Mouse (Mus musculus) kidney, postnatal 10 days (tissue): Measurements from ENCODE around the gene Egf.

Experiments
- DNase-seq: peaks from one replicate; pipeline ENCODE4 v3.0.0; 2021; ENCODE audit warnings: mixed read lengths

The Egf gene

DNA sequence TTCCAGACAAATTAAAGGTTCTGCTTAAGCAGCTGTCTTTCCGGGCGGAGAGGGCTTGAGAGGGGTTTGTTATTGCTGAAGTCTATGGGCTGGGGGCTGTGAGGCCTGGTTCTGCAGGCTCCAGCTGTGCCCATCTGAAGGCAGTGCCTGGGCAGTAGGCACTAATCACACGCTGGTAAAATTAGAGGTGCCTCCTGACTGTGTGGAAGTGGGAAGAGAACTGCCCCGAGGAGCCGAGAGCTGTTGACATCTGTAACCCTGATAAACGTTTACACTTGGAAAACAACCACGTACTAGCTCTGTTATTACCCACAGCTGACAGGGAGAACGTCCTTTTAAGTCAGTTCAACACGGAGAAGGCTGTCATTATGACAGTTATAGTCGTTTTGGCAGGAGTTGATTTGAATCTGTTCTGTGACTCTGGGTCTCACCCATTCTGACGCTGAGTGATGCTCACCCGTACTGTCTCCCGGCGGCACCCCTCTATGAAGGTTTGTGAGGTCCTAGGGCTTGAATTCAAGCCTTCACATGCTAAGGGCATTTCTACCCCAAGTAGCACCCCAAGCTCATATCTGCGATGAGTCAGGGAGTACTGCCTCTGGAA, 40.5 kb downstream of the Egf start:
- no peak for DNase-seq

DNA sequence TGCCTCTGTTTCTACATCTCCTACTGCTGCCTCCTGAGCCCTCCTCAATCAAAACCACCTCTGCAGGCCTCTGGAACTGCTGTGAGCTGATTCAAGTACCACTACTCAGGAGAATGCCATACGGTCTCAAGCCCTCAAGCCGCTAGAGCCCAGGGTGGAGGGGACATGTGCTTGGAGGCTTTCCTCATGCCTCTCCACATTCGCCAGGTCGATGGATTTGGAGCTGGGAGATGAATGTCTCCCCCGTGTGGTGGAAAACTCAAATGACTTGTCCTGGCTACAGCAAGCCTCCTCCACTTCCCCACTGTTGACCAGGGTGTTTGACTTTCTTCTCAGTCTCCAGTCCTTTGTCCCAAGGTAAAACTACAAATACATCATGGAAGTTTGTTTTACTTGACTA, 47.0 kb downstream of the Egf start:
- peak; percentile 72 for DNase-seq

DNA sequence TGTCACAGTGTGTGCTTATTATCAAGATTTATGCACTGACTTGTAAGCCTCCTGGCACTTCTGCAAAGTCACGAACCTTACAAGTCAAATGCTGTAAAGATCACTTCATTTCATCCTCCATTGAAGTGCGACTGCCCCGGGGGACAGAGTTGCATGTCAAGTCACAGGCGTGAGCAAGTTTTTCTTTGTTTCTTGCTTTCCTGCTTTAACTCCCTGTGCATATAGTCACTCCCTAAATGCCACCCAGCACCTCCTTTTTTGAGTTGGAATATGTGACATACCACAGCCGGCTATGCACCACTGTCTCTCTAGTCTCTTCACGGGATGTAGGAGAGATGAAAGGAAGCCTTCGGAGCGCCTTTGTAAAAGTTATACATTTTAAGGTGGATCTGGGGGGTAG, 56.2 kb downstream of the Egf start:
- no peak for DNase-seq

DNA sequence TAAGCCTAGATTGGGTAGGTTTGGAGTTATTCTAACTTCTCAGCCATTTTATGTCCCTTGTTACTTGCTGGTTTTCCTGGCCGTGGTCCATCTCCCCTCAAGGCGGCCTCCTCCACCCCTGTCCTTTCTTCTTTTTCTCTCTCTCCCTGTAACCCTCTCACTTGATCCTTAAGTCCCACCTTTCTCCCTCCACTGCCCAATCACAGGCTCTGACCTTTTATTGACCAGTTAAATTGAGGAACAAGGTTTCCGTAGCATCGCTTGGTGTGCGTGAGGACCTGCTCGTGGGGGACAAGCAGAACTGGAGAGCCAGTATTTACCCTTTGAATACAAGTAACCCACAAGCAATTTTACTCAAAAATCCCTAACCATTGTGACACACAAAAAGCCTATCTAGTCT, 56.8 kb downstream of the Egf start:
- DNase-seq, result no peak

DNA sequence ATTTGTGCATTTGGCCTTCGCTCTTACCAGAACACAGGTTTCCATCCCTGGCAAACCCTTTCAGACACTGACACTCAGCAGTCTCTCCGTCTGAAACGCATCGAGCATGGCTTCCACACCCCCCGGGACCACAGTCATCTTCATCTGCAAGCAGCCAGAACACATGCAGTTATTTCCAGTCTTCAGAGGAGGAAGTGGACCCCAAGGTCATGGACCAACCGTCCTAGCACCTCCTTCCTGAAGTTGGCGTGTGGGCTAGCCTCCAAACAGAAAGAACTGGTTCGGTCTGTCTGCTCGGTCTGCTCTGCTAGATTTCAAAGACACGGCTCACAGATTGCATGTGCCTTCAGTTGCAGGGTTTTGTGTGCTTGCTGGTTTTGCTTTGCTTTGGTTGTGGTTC, 57.4 kb downstream of the Egf start:
- no peak for DNase-seq

DNA sequence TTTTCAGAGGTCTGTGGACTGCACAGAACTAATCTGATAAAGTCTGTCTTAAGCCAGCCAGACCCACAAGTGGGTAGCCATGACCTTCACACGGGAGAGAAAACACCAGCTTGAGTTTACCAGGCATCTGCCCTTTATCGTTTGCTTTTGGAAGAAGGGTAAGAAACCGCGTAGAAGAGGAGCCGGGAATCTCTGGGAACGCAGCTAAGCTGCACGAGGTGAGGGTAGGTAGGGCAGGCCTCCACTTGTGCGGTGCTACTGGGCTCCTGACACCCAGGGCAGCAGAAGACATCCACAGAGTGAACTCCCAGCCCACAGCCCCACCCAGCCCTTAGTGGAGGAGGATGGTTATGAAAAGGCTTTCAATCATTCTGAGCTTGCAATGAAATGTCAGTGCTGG, 59.2 kb downstream of the Egf start:
- no peak for DNase-seq

DNA sequence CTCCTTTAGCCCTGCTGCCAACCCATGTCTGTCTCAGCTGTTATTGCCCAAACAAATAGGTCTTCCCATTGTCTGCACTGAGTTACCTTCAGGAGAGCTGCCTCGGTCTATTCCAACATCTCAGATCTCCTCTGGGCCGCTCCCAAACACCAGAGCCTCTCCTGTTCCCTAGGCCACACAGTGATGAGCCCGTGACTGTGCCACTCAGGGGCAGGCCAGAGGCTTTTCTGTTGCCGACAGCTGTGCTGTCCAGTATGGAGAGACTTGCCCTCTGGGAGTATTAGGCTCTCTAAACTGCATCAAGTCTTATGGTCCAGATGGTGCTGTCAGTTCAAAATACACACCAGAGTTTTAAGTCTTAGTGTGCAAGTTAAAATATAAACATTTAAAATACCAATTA, 61.5 kb downstream of the Egf start:
- no peak for DNase-seq

DNA sequence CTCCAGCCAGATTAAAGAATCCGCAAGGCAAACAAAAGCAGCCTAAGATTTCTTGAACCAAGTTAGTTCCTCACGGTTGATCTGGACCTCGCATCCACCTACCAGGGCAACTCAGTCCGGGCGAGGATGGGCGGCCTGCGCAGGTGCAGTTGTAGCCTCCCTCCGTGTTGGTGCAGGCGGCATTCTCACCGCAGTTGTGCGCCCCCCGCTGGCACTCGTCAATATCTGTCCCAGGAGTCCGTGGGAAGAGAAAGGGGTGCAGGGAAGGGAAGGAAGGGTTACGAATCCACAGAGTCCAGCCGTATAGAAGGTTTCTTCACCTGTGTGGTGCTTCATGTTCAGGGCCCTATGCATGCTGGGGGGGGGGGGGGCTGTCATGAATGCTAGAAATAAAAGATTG, 62.3 kb downstream of the Egf start:
- DNase-seq, result no peak

DNA sequence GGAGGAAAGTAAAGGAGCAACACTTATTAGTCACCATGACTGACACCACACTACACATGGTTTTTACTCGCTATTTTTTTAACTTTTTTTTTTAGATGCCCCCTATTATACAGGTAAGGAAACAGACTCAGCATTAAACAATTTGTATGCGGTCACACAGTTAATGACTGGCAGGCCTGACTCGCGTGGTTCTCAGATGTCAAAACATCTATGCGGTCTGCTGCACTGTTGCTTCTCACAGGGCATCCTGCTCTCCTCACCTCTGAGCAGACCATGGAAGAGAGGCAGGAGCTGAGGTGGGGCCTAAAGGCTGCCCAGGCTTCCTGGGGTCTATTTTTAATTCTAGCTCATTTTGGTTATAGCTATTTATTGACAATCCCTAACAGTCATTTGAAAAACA, 67.7 kb downstream of the Egf start:
- DNase-seq, result no peak

DNA sequence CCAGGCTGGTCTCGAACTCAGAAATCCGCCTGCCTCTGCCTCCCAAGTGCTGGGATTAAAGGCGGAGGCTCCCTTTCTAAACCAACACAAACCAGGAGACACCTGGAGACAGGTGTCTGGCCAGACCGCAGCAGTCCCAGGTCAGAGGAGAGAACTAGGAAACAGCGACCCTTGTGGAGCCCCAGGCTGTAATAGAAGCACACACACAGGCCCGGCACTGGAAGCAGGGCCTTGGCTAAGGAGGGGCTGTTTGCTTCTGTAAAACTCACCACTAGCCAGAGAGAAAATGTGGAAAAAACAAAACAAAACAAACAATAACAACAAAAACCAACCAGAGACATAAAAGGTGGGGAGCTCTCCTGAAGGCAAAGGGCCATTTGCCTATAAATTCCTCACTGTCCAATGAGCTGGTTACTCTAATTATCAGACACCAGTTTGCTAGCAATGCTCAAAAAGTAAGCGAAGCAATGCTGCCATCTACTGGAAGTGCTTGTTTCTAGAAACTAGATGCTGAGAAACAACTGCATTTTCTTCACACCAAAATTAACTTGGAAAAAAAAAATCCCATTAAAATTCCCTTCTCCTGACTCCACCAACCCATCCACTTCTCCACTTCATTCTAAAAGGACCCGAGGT, 68.3 kb downstream of the Egf start:
- DNase-seq, result peak; percentile 81

DNA sequence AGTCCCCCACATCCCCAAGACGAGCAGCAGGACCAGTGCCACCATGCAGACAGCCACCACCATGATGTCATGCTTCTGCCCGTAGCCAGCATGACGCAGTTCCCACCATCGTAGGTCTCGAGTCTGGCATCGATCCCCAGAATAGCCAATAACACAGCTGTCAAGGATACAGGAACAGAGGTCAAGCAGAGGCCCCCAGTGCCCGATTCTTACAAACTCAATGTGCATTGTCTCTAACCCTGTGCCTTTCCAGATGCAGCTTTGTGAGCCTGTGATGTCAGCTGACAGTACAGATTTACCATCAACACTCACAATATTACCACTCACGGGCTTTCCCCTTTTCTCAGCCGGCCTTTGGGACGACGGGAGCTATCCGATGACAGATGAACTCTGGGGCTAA, 68.9 kb downstream of the Egf start:
- DNase-seq, result no peak

DNA sequence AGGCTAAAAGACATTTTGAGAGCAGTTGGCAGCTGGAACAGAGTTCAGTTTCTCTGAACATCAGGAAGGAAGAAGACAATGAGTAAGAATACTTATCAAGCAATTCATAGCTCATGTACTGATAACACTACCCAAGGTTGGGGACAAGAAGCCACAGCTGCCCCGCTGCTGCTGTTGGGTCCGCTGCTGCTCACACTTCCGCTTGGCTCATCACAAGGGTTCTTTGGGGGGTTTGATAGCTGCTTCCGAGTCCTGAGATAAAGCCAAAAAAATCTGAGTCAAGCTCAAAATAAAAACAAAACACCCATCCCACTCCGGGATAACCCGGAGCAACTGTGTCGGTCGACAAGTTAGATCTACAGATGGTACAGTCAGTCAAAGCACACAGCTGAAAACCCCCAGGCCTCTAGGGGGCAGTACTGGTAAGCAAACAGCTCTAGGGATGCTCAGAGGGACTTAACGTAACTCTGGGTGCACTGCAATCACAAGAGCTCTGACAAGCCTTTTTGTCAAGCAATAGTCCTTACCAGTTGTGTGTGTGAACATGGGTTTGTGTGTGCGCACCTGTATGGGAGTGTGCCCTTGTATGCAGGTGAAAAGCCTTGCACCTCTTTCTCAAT, 71.9 kb downstream of the Egf start:
- peak; percentile 42 for DNase-seq

DNA sequence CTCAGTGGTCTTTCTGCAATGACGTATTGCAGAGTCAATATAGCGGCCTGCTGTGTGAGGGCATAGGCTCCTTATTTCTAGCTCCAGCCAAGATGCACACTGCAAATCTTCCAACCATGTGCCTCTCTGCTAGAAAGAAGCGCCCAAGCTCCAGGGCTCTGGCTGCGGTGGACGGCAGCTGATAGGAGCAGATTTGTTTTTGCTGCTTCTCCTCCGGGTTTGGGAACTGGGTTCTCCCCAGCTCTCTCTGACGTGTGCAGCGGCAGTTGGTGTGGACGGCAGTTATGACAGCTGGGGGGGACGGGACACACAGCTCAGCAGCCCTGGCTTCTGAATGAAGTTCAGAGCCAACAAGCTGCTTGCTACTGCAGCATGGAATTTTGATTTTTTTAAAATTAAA, 72.7 kb downstream of the Egf start:
- peak; percentile 39 for DNase-seq

DNA sequence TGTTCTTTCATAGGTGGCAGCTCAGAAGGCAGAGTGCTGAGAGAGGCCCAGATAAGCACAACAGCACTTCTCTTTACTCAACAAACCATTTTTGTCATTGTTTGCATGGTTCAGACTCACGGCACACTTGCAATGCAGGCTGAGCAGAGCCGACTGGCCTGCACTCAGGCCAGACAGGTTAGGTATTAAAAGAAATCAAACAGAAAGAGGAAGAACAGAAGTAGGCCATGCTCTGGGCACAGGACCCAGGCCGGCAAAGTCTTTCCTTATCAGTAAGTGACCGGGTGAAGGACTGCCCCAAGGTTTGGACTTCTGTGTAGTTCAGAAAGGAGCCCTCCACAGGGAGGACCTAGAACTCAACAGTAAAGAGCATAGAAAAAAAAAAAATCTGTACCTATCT, 73.3 kb downstream of the Egf start:
- DNase-seq, result peak; percentile 16

DNA sequence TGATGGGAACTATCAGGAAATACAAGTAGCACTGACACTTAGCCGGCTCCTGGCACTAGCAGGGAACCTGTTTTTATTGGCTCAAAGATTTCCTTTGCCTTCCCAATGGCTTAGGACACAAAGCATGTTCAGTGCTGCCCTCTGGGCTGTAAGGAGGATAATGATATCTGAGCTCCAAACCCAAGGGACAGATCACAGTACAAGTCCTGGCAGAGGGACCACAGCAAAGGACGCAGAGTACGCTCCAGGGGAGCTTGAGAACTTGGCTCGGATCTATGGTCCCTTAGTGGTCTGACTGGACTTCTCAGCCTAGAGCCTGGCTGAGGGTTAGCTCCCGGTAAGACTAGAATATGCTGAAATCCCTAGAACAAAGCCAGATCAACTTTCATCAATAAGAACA, 74.9 kb downstream of the Egf start:
- DNase-seq, result peak; percentile 32

DNA sequence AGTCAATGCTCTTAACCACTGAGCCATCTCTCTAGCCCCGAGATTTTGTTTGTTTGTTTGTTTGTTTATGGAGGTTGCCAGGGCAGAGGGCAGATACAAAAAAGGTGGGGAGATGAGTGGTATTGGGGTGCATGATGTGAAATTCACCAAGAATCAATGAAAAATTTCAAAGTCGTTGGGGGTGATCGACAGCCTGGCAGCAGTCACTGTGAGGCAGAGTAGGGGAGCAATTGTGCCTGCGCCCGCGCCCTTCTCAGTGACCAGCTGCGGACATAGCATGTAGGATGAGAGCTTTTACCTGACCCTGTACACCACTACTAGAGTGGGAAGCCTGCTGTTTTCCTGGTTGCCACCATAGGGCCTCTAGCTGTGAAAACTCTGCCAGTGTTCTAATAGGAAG, 79.2 kb downstream of the Egf start:
- DNase-seq, result no peak

DNA sequence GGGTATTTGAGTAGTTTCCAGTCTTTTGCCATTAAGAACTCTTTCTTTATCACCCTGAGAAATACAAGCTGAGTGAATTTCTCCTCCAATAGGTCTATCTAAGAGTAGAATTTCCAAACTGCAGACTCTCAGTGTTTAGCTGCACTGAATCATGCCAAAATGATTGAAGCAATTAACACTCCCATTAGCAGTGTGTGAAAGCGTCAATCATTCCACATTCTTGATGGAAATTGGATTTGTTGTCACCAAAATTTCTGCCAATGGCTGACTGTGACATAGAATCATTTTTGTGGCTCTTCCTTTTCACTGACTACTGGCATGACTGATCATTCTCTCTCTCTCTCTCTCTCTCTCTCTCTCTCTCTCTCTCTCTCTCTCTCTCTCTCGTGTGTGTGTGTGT, 91.2 kb downstream of the Egf start:
- DNase-seq, result no peak

DNA sequence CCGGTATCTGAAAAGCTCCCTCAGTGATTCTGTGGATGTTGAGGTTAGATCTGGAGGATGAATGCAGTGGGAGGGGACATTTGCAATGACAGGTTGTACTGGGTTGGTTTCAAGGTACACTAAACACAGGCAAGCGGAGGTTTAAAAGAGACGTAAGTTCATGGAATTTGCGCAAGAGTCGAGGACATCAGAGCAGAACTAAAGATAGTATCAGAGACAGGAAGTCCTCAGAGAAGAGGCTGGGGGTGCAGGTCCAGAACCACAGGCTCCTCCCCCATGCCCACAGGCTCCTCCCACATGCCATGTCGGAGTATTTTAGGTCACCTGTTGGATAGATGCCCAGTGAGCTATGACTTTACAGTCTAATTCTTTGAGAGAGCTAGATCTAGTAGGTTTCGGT, 96.3 kb downstream of the Egf start:
- DNase-seq, result no peak

DNA sequence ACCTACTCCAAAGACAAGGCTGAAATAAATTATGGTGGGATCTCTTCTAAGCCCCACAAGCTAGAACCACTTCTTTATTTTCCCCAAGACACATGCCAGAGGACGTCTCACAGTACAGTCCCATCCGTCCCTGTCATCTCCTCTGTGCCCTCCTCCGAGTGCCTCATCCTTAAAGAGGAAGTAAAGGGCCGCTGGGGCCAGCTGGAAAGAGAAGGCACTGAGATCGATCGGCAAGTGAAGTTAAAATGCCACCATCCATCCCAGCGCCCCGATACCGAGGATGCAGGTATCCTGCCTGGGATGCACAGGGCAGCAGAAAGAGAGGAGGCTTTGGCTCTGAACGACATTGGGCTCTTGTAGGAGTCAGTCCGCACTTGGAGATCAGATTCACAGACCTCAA, 97.3 kb downstream of the Egf start:
- no peak for DNase-seq

DNA sequence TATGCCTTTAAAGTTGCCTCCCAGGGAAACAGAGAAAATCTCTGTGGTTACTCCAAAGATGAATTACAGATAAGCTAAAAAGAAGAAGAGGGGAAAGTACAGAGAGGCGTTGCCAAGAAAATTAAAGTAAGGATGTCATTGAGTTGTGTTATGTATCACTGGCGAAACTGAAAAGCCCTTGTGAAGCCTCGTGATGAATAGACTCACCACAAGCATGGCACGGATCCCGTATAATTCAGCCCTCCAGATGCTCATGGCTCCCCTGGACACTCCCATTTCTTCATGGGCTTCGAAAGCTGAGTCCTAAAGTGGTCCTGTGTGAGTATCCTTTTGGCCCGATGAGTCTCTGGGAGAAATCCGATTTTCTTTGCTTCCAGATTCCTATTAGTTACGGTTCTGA, 97.9 kb downstream of the Egf start:
- DNase-seq, result no peak

DNA sequence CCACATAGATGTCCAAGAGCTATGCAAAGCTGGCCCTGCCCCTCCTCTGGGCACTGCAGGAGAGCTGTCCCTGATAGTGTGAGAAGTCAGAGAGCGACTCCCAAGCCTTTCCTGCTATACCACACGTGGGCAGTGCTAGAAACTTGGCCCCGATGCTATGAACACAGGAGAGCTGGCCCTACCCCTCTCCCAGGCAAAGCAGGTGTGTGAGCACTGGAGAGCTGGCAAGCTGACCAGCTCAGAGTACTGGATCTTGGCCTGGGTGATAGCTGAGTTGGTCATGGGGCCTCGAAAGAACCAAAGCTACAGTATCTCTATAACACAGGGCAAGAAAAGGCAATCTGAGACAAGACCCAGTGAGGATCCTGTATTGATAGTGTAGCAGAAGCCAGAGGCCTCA, 98.6 kb downstream of the Egf start:
- no peak for DNase-seq

DNA sequence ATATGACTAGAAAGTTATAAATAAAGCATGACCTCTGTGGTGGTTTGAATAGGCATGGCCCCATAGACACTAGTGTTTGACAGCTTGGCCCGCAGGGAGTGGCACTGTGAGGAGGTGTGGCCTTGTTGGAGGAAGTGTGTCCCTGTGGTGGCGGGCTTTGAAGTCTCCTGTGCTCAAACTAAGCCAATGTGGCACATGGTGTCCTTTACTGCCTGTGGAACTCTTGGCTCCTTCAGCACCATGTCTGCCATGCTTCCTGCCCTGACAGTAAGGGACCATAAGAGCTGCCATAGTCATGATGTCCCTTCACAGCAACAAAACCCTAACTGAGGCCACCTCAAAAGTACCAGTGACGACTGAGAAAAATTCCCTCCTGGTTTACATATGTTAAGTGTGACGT, 102.6 kb downstream of the Egf start:
- no peak for DNase-seq

DNA sequence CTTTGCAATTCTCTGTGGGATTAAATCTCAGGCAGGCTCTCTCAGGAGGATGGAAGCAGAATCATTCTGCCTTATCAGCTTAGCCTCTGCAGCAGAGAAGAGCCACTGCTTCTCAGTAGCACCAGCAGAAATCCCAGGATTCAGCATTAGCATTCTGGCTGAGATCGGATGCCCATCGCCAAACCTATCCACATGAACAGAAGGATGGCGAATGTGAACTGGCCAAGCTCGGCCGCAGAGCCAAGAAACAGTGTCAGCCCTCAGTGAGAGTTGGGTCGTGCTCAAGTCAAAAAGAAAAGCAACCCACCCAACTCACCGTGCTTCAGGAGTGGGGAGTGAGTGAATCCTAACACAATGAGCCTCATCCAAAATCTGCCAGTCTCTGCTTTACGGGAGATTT, 103.4 kb downstream of the Egf start:
- DNase-seq, result no peak

DNA sequence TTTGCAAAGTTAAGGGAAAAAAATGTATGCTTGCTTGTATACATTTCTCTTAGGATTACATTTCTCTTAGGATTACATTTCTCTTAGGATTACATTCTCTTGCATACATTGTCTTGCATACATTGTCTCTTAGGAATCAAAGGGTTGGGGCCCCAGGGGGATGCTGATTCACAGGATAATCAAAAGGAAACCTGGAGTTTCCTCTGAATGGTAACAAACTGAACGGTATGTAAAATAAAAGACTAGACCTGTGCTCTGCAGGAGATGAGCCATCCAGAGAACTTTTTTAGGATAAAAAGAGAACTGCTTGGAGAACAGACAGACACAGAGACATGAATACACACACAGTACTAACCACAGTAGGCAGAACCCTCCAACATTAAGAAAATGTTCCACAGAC, 104.2 kb downstream of the Egf start:
- DNase-seq, result no peak

DNA sequence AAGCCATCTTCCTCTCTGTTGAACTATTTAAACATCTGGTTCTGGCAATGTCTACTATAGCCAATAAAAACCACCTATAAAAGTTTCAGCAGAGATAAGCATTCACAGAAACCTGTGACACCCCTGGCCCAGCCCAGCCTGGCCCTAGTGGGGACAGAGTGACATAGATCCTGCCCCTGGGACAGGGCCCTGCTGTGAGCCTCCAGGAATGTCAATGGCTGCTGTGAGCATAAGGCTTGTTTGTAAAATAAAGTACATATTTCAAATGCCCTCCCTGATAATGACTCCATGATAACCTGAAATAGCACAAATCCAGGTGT, 104.9 kb downstream of the Egf start:
- no peak for DNase-seq
